ENCODE assay signal across 13 mouse cellular contexts in genomic region chr9:86507437-86507836, GRCm38 (mm10).
"Had no signal": no experiment of that assay in that cellular context is flagged by ENCODE, and none has a peak within 500 bp of the region (broad histone marks: within the 10 kb centered on the region; RNA-seq: fewer than 3 reads in every experiment).

No protein-coding gene starts in this region.

- DNase-seq: kidney, adult 18-20 months; kidney, postnatal 14 days; lung, adult 2 months; lung, postnatal 4 days; right cerebral cortex, adult 18-20 months; thymus, postnatal 14 days had no signal

- H3K36me3 ChIP-seq: intestine, embryonic 15.5 days had no signal

- H3K9me3 ChIP-seq: intestine, embryonic 15.5 days; limb, embryonic 10.5 days; midbrain, embryonic 13.5 days; neural tube, embryonic 15.5 days had no signal

- H3K4me1 ChIP-seq: intestine, embryonic 15.5 days; limb, embryonic 10.5 days; midbrain, embryonic 13.5 days; neural tube, embryonic 15.5 days had no signal

- ATAC-seq: intestine, embryonic 15.5 days; lung, postnatal 0 days; midbrain, embryonic 13.5 days had no signal

- H3K4me2 ChIP-seq: intestine, embryonic 15.5 days; midbrain, embryonic 13.5 days; neural tube, embryonic 15.5 days had no signal

- H3K9ac ChIP-seq: intestine, embryonic 15.5 days; midbrain, embryonic 13.5 days; neural tube, embryonic 15.5 days had no signal

- H3K27me3 ChIP-seq: intestine, embryonic 15.5 days; midbrain, embryonic 13.5 days; neural tube, embryonic 15.5 days had no signal

- H3K4me3 ChIP-seq: intestine, embryonic 15.5 days; left cerebral cortex, adult 2 months; limb, embryonic 10.5 days; midbrain, embryonic 13.5 days; neural tube, embryonic 15.5 days had no signal

- H3K27ac ChIP-seq: intestine, embryonic 15.5 days; left cerebral cortex, adult 2 months; limb, embryonic 10.5 days; midbrain, embryonic 13.5 days; neural tube, embryonic 15.5 days; stomach, postnatal 0 days had no signal
